Mouse (Mus musculus) induced T-regulatory cell, adult 2 months (primary cell): ENCODE measurements around the gene Wbp11.
"Not testable (repeated sequence)": the region's sequence is repeated elsewhere in the genome, so short reads cannot be mapped to it uniquely, and the experiment has no call there.

Experiments
- DNase-seq: peaks from one replicate; pipeline ENCODE4 v3.0.0-alpha.2; 2012; ENCODE audit warnings: low read depth

The Wbp11 gene

GRCm38 (mm10) chr6:136803093-136803738, 24.8 kb downstream of the Wbp11 start:
- no peak for DNase-seq

DNA sequence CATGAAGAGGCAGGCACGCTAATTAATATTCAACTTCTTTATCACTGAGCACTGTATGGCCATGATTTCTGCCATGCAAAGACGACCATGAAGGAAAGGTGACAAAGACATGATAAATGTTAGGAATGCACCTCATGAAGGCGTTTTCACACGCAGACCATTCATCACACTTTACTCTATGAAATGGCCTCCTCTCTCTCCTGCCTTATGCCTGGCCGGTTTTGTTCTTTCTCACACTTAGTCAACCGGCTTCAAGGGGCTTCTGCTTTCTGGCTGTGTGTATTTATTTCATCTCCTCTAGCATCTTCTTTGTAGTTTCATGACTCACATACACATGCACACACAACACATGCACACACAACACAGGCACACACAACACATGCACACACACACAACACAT, 26.8 kb downstream of the Wbp11 start:
- no peak for DNase-seq

- no peak for DNase-seq
Measured at GRCm38 (mm10) chr6:136800710-136801109, 27.3 kb downstream of the Wbp11 start.

DNA sequence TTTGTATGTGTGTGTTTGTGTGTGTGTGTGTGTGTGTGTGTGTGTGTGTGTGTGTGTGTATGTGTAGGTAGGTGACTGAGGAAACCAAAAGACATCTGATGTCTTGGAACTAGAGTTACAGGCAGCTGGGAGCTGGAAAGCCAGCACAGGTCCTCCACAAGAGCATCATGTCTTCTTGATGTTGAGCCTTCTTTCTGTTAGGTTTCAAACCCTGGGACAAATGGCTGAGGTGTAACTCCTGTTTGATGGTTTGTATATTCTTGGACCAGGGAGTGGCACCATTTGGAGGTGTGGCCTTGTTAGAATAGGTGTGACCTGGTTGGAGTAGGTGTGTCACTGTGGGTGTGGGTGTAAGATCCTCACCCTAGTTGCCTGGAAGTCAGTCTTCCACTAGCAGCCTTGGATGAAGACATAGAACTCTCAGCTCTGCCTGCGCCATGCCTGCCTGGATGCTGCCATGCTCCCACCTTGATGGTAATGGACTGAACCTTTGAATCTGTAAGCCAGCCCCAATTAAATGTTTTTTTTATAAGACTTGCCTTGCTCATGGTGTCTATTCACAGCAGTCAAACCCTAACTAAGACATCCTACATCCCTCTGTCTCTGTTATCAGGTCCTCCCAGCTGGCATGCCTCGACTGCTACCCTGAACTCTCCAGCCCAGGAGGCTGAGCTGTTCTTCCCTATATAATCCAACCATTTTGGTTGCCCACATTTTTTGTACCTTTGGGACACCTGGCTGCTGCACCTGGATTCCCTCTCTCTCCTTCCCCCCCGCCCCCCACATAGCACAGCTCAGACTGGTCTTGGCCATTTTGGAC, 29.9 kb downstream of the Wbp11 start:
- not testable (repeated sequence) for DNase-seq

- no peak for DNase-seq
Measured at GRCm38 (mm10) chr6:136795850-136796249, 32.2 kb downstream of the Wbp11 start.

DNA sequence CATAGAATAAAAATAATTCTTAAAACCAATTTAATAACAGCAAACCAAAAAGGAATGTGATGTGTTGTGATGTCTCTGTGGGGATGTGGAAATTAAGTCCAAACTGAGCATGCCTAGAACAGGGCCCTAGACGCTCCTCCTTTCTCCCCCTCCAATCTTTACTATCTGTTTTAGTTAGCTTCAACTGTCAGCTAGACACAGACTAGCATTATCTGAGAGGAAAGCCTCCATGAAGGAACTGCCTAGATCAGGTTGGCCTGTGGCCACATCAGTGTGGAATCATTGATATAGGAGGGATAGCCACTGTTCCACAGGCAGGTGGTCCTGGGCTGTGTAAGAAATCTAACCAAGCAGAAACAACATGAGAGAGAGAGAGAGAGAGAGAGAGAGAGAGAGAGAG, 32.9 kb downstream of the Wbp11 start:
- no peak for DNase-seq

- no peak for DNase-seq
Measured at GRCm38 (mm10) chr6:136793831-136794525, 34.1 kb downstream of the Wbp11 start.

- DNase-seq = no peak
Measured at GRCm38 (mm10) chr6:136792884-136793758, 34.9 kb downstream of the Wbp11 start.

- no peak for DNase-seq
Measured at GRCm38 (mm10) chr6:136789391-136789971, 38.6 kb downstream of the Wbp11 start.

- DNase-seq = no peak
Measured at GRCm38 (mm10) chr6:136782761-136783160, 45.3 kb downstream of the Wbp11 start.

DNA sequence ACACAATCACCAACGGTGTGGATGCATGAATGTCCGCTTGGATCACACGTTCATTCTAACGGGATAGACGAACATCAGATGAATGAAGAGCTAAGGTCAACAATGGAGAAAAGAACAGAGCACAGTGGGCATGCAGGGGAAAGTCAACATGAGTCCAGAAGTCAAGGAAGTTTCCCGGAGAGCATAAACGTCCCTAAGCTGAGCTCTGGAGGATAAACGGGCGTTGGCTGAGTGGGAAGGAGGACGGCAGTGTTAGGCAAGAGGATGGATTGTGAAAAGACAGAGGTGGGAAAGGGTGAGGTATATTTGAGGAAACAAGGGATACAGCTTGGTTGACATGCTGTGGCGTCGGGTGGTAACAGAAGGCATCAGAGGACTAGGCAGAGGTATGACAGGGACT, 45.9 kb downstream of the Wbp11 start:
- DNase-seq = no peak

DNA sequence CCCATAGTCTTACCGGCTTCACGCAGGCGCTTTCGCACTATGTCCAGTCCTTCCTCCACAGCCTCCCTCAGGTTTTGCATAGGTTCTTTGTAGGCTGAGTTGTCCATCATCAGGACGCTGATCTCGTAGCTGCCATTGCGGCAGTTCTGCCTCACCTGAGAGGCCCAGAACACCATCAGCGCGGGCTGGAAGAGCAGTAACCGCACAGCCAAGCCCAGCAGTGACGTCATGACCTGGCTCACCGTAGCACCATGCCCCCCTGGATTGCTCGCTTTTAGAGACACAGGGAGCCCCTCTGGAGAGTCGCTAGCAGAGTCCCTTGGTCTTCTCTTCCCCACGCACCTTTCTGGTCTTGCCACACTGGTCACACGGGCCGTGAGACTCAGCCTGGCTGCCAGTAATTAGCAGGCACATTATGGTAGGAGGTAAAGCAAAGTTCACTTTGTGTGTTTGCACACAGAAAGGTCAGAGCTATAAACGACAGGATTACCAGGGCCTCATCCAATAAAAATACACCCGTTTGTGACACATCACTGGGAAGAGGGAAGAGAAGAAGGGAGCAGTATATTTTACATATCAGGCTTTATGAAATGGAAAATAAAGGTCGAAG, 46.6 kb downstream of the Wbp11 start, which contains the start of gene Gucy2c:
TSS of gene Gucy2c (minus strand) at position 389 of the 610 bp plus-strand sequence.
- no peak for DNase-seq

GRCm38 (mm10) chr6:136776392-136776791, 51.6 kb downstream of the Wbp11 start:
- no peak for DNase-seq

- no peak for DNase-seq
Measured at GRCm38 (mm10) chr6:136769859-136770258, 58.2 kb downstream of the Wbp11 start.

DNA sequence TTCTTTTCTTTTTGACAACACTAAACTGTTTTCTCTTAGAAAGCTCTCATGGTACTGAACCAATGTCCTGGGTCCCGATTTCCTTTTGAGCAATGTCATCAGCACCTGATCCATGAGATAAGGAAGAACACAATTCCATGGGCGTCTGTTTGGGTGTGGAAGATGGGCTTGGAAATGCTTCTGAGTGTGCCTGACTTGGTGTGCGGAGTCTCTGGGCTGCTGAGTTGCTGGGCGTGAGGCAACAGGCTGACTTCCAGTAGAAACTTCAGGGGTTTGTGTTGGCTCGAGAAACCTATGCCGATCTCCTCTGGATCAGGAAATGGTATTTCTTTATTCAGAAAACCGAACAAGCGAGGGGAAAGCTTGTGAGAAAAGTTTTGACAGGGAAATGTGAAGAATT, 58.9 kb downstream of the Wbp11 start:
- DNase-seq = no peak

DNA sequence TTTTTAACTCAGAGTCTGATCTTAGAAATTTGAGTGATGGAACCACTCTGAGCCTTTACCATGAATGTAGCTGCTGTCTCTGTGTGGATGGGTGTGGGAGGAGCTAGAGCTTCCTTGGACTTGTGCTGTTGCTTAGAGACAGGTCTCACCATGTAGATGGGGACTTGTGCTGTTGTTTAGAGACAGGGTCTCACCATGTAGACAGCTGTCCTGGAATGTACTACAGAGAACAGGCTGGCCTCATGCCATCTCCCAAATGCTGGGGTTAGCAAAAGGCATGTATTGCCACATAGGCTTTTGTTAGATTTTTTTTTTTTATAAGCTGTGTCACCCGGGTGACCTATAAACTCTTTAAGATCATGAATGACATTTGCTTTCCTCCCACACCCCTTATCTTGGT, 64.1 kb downstream of the Wbp11 start:
- DNase-seq = no peak
